Mouse (Mus musculus) liver, embryonic 16.5 days (tissue): ENCODE measurements around the gene Rtbdn. TPM values are rescaled to one million over a fixed set of nuclear protein-coding genes. Genes with fewer than 3 reads are reported as not detected.

ENCODE experiments used
- ATAC-seq: fragments of 200-750 bp; cut with Nextera tagmentation; 2 replicates; pipeline ENCODE4 v1.8.0; 2017; ENCODE audit warnings: low read depth, mild to moderate bottlenecking, moderate number of reproducible peaks, moderate library complexity
- H3K27ac ChIP-seq: fragments of 300-500 bp; sonication (generic); 2 replicates; pipeline ENCODE4 v1.5.1; 2014; ENCODE audit warnings: mild to moderate bottlenecking, low read length
- H3K27me3 ChIP-seq: fragments of 300-500 bp; sonication (generic); 2 replicates; pipeline ENCODE4 v1.6.1; 2014; ENCODE audit warnings: low read depth, low read length, mixed read lengths; ENCODE audit not compliant: control insufficient read depth, insufficient read depth
- H3K36me3 ChIP-seq: fragments of 300-500 bp; sonication (generic); 2 replicates; pipeline ENCODE4 v1.6.1; 2014; ENCODE audit warnings: mild to moderate bottlenecking; ENCODE audit not compliant: control insufficient read depth, insufficient read depth
- H3K4me1 ChIP-seq: fragments of 300-500 bp; sonication (generic); 2 replicates; pipeline ENCODE4 v1.6.1; 2014; ENCODE audit warnings: low read depth, low read length, mixed read lengths; ENCODE audit not compliant: control insufficient read depth
- H3K4me2 ChIP-seq: fragments of 300-500 bp; sonication (generic); 2 replicates; pipeline ENCODE4 v1.6.1; 2014; ENCODE audit warnings: low read depth, low read length, mixed read lengths
- H3K4me3 ChIP-seq: fragments of 300-500 bp; sonication (generic); 2 replicates; pipeline ENCODE4 v1.5.1; 2014; ENCODE audit warnings: low read depth, mild to moderate bottlenecking, low read length
- H3K9ac ChIP-seq: fragments of 300-500 bp; sonication (generic); 2 replicates; pipeline ENCODE4 v1.6.1; 2014; ENCODE audit warnings: low read depth, low read length
- H3K9me3 ChIP-seq: fragments of 300-500 bp; sonication (generic); replicated peaks from 2 replicates; pipeline ENCODE4 v1.6.1; 2016; ENCODE audit warnings: low read length; ENCODE audit not compliant: control insufficient read depth
- WGBS: fragments of 180-500 bp; shearing (Covaris S2); extraction: QIAGEN DNeasy Blood & Tissue Kit; methylation state at CpG from one replicate; pipeline ENCODE4 v1.1.7; 2014; ENCODE audit not compliant: insufficient replicate concordance; 5-methylcytosine and 5-hydroxymethylcytosine counted together
- polyA plus RNA-seq: library from polyadenylated mRNA; unstranded; fragments of >200 nt; fragmentation: Nextera tagmentation; extraction: Ambion mirVana; gene quantifications from 2 replicates; pipeline ENCODE4 v1.2.1, GENCODE M21; 2015

Gene Rtbdn
- polyA plus RNA-seq = 0.20 and 0.44 TPM in 2 replicates

DNA sequence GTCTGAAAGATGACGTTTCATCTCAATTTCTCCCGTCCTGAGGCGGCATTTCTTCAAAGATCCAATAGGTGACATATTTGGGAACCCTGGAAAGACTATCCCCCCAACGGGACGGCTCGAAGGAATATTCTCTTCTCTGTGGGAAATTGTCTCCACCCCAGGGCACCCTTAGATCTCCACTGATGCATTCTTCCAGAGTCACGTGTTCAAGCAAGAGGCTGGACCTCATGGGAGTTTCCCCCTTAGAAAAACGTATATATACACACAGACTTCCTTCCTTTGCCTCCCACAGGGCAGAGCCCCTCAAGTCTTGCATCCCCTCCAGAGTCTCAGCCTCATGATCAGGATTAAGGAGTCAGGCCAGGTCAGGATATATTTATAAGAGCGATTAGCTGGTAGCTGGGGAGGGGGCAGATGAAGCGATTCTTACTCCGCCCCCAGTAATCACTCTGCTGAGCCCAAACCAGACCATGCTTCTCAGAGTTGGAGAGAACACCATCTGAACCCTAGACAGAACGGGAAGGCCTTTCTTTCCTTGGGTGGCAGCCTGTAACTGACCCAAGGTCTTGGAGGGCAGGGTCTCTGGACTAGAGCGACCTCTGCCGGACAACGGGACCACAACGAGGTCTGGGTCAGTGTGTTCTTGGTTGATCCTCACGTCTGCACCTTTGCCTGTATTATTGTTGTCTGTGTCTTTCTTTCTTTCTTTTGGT lies at the start of gene Rtbdn:
TSS of gene Rtbdn (plus strand) at position 464 of the 713 bp plus-strand sequence.
- H3K27ac ChIP-seq = no peak within 1 kb of the TSS
- no peaks in the 10 kb centered on the region for H3K9me3 ChIP-seq
- H3K27me3 ChIP-seq = peaks cover 79% of the 10 kb centered on the region
- H3K9ac ChIP-seq = no peak within 1 kb of the TSS
- 10% methylated on average over 17 of the region's 17 CpGs for WGBS
- peak within 1 kb of the TSS; percentile 24 for H3K4me3 ChIP-seq
- no peak for ATAC-seq
- peak within 1 kb of the TSS; percentile 36 for H3K4me2 ChIP-seq
- no peaks in the 10 kb centered on the region for H3K36me3 ChIP-seq
- peaks cover 13% of the 10 kb centered on the region for H3K4me1 ChIP-seq

DNA sequence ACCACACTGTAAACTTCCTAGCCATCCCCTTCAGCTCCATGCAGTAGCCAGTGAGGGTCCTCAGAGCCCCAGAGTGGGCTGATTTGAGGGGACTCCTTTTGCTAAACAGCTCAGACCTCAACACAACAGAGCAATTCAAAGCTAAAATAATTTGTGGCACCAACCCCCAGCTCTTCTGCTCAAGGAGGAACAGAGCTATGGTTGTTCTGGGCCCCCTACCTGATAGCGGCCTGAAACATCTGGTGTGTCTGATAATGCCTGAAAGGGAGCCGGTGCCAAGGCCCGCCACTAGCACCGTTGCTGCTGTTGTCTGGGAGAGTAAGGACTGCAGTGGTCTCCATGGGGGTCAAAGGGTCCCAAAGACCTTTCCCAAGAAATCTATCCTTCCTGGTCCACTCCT lies 45.7 kb upstream of the Rtbdn start:
- H3K4me3 ChIP-seq = peak overlapping the region; percentile 97
- WGBS = 18% methylated on average over 4 of the region's 4 CpGs

DNA sequence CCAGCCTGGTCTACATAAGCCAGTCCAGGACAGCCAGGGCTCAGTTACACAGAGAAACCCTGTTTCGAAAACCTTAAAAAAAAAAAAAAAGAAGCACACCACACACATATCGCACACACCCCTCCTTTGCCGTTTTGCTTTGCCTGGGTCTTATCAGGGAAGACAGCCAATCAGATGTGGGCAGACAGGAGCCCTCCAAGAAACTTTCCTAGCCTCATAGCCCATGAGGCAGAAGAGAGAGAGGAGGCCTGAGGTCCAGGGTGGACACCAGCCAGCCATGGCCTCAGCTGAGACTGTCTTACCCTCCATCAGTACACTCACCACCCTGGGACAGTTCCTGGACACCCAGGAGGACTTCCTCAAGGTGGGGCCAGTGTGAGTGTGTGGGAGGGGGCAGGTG lies 45.0 kb upstream of the Rtbdn start, which contains the start of gene Klf1:
TSS of gene Klf1 (plus strand) at position 177 of the 400 bp plus-strand sequence.
- Histone ChIP-seq H3K36me3 (peaks cover 33% of the 10 kb centered on the region), H3K27me3 (no peaks in the 10 kb centered on the region), H3K4me2 (peak within 1 kb of the TSS; percentile 96), H3K4me1 (peaks cover 45% of the 10 kb centered on the region), H3K27ac (peak within 1 kb of the TSS; percentile 100), H3K9me3 (no peaks in the 10 kb centered on the region), H3K4me3 (peak within 1 kb of the TSS; percentile 97), H3K9ac (peak within 1 kb of the TSS; percentile 99)
- peak; percentile 77 for ATAC-seq
- WGBS = 23% methylated on average over 3 of the region's 3 CpGs

More for the DNA sequence above, 45.7 kb upstream of the Rtbdn start:
- ATAC-seq = peak; percentile 80
- Histone ChIP-seq H3K27me3 (no peaks in the 10 kb centered on the region), H3K9me3 (no peaks in the 10 kb centered on the region), H3K27ac (peak overlapping the region; percentile 100), H3K9ac (peak overlapping the region; percentile 99), H3K4me1 (peaks cover 45% of the 10 kb centered on the region), H3K4me2 (peak overlapping the region; percentile 96), H3K36me3 (peaks cover 26% of the 10 kb centered on the region)

DNA sequence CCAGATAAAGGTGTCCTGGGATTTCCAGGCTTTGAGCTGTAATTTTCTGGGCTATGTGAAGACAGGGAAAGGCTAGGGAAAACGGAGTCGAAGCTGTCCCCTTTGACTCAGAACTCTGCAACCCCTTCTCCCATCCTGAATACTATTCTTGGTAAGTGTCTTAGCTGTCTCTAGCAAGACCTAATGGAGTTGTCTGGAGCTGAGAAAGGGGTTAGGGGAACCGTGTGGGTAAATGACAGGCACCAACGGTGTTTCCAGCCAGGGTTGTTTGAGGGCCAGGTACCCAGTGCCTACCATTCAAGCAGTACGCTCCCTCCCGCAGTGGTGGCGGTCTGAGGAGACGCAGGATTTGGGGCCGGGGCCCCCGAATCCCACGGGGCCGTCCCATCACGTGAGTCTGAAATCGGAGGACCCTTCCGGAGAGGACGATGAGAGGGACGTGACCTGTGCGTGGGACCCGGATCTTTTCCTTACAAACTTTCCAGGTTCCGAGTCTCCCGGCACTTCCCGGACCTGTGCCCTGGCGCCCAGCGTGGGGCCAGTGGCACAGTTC lies 44.3 kb upstream of the Rtbdn start:
- Histone ChIP-seq H3K9me3 (no peaks in the 10 kb centered on the region), H3K4me2 (peak overlapping the region; percentile 96), H3K9ac (peak overlapping the region; percentile 99), H3K27ac (peak overlapping the region; percentile 100), H3K4me1 (peaks cover 46% of the 10 kb centered on the region), H3K36me3 (peaks cover 36% of the 10 kb centered on the region), H3K4me3 (peak overlapping the region; percentile 97), H3K27me3 (no peaks in the 10 kb centered on the region)
- ATAC-seq = no peak
- 2% methylated on average over 24 of the region's 24 CpGs for WGBS

DNA sequence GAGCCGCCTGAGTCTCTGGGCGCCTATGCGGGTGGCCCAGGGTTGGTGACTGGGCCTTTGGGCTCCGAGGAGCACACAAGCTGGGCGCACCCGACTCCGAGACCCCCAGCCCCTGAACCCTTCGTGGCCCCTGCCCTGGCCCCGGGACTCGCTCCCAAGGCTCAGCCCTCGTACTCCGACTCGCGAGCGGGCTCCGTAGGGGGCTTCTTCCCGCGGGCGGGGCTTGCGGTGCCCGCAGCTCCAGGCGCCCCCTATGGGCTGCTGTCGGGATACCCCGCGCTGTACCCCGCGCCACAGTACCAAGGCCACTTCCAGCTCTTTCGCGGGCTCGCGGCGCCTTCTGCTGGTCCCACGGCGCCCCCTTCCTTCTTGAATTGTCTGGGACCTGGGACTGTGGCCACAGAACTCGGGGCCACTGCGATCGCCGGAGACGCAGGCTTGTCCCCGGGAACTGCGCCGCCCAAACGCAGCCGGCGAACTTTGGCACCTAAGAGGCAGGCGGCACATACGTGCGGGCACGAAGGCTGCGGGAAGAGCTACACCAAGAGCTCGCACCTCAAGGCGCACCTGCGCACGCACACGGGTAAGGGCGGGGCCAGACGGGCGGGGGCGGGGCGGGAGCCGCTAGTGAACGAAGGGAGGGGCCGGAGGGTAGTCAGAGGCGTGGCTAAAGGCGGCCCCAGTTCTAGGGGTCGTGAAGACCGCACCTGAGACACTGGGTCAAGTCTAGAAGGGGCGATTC lies 43.7 kb upstream of the Rtbdn start:
- Histone ChIP-seq H3K9ac (peak overlapping the region; percentile 99), H3K9me3 (no peaks in the 10 kb centered on the region), H3K4me2 (peak overlapping the region; percentile 96), H3K27ac (peak overlapping the region; percentile 100), H3K4me3 (peak overlapping the region; percentile 97), H3K4me1 (peaks cover 49% of the 10 kb centered on the region), H3K27me3 (no peaks in the 10 kb centered on the region), H3K36me3 (peaks cover 36% of the 10 kb centered on the region)
- WGBS = under 1% methylated on average over 68 of the region's 68 CpGs
- ATAC-seq = peak; percentile 70

DNA sequence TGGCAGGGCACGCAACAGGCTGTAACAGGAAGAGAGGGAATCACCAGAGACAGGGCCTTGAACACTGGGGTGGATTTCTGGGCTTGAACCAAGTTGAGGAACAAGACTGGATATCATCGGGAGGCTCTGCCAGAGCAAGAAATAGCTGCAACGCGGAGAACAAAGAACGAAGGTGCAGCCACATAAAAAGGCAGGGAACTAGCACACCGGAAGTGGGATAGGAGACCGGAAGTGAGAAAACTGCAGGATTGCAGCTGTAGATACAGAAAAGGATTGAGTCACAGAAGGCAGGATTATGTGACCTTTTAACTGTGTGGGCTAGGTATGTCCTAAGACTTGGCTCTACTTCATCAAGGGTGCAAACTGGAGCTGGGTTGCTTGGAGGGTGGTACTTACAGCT lies 42.4 kb upstream of the Rtbdn start:
- H3K4me2 ChIP-seq = peak overlapping the region; percentile 96
- no peak for ATAC-seq
- H3K4me3 ChIP-seq = peak overlapping the region; percentile 97
- H3K36me3 ChIP-seq = peaks cover 36% of the 10 kb centered on the region
- 85% methylated on average over 7 of the region's 7 CpGs for WGBS
- H3K4me1 ChIP-seq = peaks cover 49% of the 10 kb centered on the region
- H3K9me3 ChIP-seq = no peaks in the 10 kb centered on the region
- H3K27ac ChIP-seq = no peak overlapping the region
- no peaks in the 10 kb centered on the region for H3K27me3 ChIP-seq
- H3K9ac ChIP-seq = peak overlapping the region; percentile 13; the same call in 1 of the 2 replicates

DNA sequence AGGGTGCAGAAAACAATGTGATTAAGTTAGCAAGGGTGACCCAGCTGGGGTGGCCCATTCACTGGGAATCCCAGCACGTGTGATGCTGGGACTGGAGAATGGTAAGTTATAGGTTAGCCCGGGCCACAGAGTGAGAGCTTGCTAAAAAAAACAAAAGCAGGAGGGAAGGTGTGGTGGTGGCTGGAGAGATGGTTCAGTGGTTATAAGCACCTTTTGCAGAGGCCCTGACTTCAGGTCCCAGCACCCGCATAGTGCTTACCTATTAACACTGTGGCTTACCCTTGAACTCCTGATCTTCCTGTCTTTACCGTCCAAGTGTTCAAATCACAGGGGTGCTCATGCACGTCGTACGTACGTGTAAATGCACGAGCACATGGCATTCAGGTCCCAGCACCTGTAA lies 39.8 kb upstream of the Rtbdn start:
- H3K4me3 ChIP-seq = no peak overlapping the region
- H3K27me3 ChIP-seq = peaks cover 6% of the 10 kb centered on the region
- WGBS = 88% methylated on average over 9 of the region's 9 CpGs
- H3K9ac ChIP-seq = no peak overlapping the region
- no peaks in the 10 kb centered on the region for H3K9me3 ChIP-seq
- peaks cover 36% of the 10 kb centered on the region for H3K36me3 ChIP-seq
- no peak for ATAC-seq
- H3K4me2 ChIP-seq = no peak overlapping the region
- H3K4me1 ChIP-seq = peaks cover 43% of the 10 kb centered on the region
- H3K27ac ChIP-seq = peak overlapping the region; percentile 34; the same call in 1 of the 2 replicates

DNA sequence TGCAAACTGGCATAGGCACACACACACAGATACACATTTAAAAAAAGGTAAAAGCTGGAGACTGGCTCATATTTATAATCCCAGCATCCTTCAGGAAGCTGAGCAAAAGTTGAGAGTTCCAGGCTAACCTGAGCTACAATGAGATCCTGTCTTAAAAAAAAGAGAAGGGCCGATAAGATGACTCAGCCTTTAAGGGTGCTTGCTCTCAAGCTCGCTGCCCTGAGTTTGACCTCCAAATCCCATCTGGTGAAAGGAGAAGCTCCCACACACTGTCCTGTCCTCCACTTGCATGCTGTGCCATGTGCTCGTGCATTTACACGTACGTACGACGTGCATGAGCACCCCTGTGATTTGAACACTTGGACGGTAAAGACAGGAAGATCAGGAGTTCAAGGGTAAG lies 39.3 kb upstream of the Rtbdn start:
- 59% methylated on average over 8 of the region's 8 CpGs for WGBS
- Histone ChIP-seq H3K27ac (peak overlapping the region; percentile 34; the same call in 1 of the 2 replicates), H3K4me3 (no peak overlapping the region), H3K36me3 (peaks cover 36% of the 10 kb centered on the region), H3K4me2 (no peak overlapping the region; the same call in none of the 2 replicates), H3K27me3 (peaks cover 10% of the 10 kb centered on the region), H3K4me1 (peaks cover 48% of the 10 kb centered on the region), H3K9ac (no peak overlapping the region), H3K9me3 (no peaks in the 10 kb centered on the region)
- ATAC-seq = no peak
